Comparison of ENCODE assay signal across 8 mouse cellular contexts in genomic region chr16:92158021-92158455, GRCm38 (mm10).
DNase-seq lines count a peak whose midpoint lies in the region; ATAC-seq and TF ChIP-seq lines count a peak whose summit lies in the region.

No protein-coding gene starts in this region.

- H3K4me3 ChIP-seq in embryonic facial prominence, embryonic 14.5 days (ENCODE audit: low read depth, low read length): peak overlapping the region; percentile 49
- H3K4me3 ChIP-seq in heart, postnatal 0 days (ENCODE audit: low read depth, low read length): peak overlapping the region; percentile 47
- H3K4me3 ChIP-seq in liver, embryonic 12.5 days: peak overlapping the region; percentile 26
- H3K4me3 ChIP-seq in neural tube, embryonic 14.5 days (ENCODE audit: low read depth, low read length): peak overlapping the region; percentile 36

- peak overlapping the region; percentile 94 for H3K4me2 ChIP-seq in embryonic facial prominence, embryonic 14.5 days (ENCODE audit: low read depth, low read length)
- H3K4me2 ChIP-seq in heart, postnatal 0 days (ENCODE audit: low read depth, low read length): peak overlapping the region; percentile 85
- peak overlapping the region; percentile 58 for H3K4me2 ChIP-seq in liver, embryonic 12.5 days
- H3K4me2 ChIP-seq in neural tube, embryonic 14.5 days (ENCODE audit: low read depth, low read length): peak overlapping the region; percentile 63

- no peaks in the 10 kb centered on the region for H3K36me3 ChIP-seq in embryonic facial prominence, embryonic 14.5 days (ENCODE audit: control insufficient read depth, insufficient read depth, low read length)
- no peaks in the 10 kb centered on the region for H3K36me3 ChIP-seq in heart, postnatal 0 days (replicated peaks; ENCODE audit: control insufficient read depth, insufficient read depth, low read length)
- H3K36me3 ChIP-seq in liver, embryonic 12.5 days: no peaks in the 10 kb centered on the region
- no peaks in the 10 kb centered on the region for H3K36me3 ChIP-seq in neural tube, embryonic 14.5 days (ENCODE audit: control insufficient read depth, insufficient read depth, low read length)

- H3K27me3 ChIP-seq in embryonic facial prominence, embryonic 14.5 days (replicated peaks; ENCODE audit: control insufficient read depth, insufficient read depth, low read length): no peaks in the 10 kb centered on the region
- no peaks in the 10 kb centered on the region for H3K27me3 ChIP-seq in heart, postnatal 0 days (ENCODE audit: control insufficient read depth, insufficient read depth, low read length)
- peaks cover 39% of the 10 kb centered on the region for H3K27me3 ChIP-seq in liver, embryonic 12.5 days (replicated peaks)
- H3K27me3 ChIP-seq in neural tube, embryonic 14.5 days (ENCODE audit: control insufficient read depth, insufficient read depth, low read length): no peaks in the 10 kb centered on the region

- no peak for TF ChIP-seq EP300 in heart, postnatal 0 days (IDR thresholded peaks at IDR 0.05; ENCODE audit: low read depth)

- peak overlapping the region; percentile 66 for H3K9ac ChIP-seq in embryonic facial prominence, embryonic 14.5 days (ENCODE audit: low read depth, low read length)
- peak overlapping the region; percentile 43 for H3K9ac ChIP-seq in heart, postnatal 0 days (replicated peaks; ENCODE audit: low read depth, low read length)
- no peak overlapping the region for H3K9ac ChIP-seq in liver, embryonic 12.5 days
- peak overlapping the region; percentile 64 for H3K9ac ChIP-seq in neural tube, embryonic 14.5 days (replicated peaks; ENCODE audit: low read depth, low read length)

- H3K9me3 ChIP-seq in embryonic facial prominence, embryonic 14.5 days (ENCODE audit: control insufficient read depth, low read length): no peaks in the 10 kb centered on the region
- no peaks in the 10 kb centered on the region for H3K9me3 ChIP-seq in heart, postnatal 0 days (replicated peaks; ENCODE audit: control insufficient read depth, low read length)
- H3K9me3 ChIP-seq in liver, embryonic 12.5 days (replicated peaks): no peaks in the 10 kb centered on the region
- no peaks in the 10 kb centered on the region for H3K9me3 ChIP-seq in neural tube, embryonic 14.5 days (ENCODE audit: control insufficient read depth, low read length)

- TF ChIP-seq CTCF in heart, postnatal 0 days (IDR thresholded peaks at IDR 0.05; ENCODE audit: low read depth): no peak

- peak; percentile 62 for ATAC-seq in embryonic facial prominence, embryonic 14.5 days (ENCODE audit: low read depth)
- peak; percentile 74 for ATAC-seq in heart, postnatal 0 days (ENCODE audit: insufficient read depth, low read depth)
- ATAC-seq in liver, embryonic 12.5 days: no peak; the same call in 1 of the 2 replicates
- peak; percentile 72 for ATAC-seq in neural tube, embryonic 14.5 days (ENCODE audit: low read depth)
- no peak for ATAC-seq in megakaryocyte progenitor cell, adult 5-6 weeks (replicated peaks; ENCODE audit: poor library complexity)

- peaks cover 14% of the 10 kb centered on the region; the same call in 1 of the 2 replicates for H3K4me1 ChIP-seq in embryonic facial prominence, embryonic 14.5 days (ENCODE audit: control insufficient read depth, insufficient read depth, low read length)
- H3K4me1 ChIP-seq in heart, postnatal 0 days (ENCODE audit: control insufficient read depth, insufficient read depth): 0 out of 2 replicates have a peak, but pooled peaks cover 2% of the 10 kb centered on the region
- H3K4me1 ChIP-seq in liver, embryonic 12.5 days: 0 out of 2 replicates have a peak, but pooled peaks cover 5% of the 10 kb centered on the region
- peaks cover 14% of the 10 kb centered on the region for H3K4me1 ChIP-seq in neural tube, embryonic 14.5 days (ENCODE audit: control insufficient read depth, insufficient read depth, low read length)

- 4% methylated on average over 14 of the region's 14 CpGs for WGBS in embryonic facial prominence, embryonic 14.5 days
- 5% methylated on average over 14 of the region's 14 CpGs for whole genome bisulfite sequencing in heart, postnatal 0 days
- 9% methylated on average over 14 of the region's 14 CpGs for WGBS in liver, embryonic 12.5 days (ENCODE audit: insufficient replicate concordance)
- 4% methylated on average over 14 of the region's 14 CpGs for WGBS in neural tube, embryonic 14.5 days

- peak; percentile 18 for DNase-seq in gastrocnemius, postnatal 25 days
- no peak for DNase-seq in gastrocnemius, postnatal 10 days
- DNase-seq in embryonic facial prominence, embryonic 14.5 days (ENCODE audit: low spot score): peak; percentile 76
- DNase-seq in heart, postnatal 0 days (ENCODE audit: low spot score): peak; percentile 62
- DNase-seq in kidney, postnatal 36 days: peak; percentile 37 to 60

- H3K27ac ChIP-seq in embryonic facial prominence, embryonic 14.5 days (replicated peaks; ENCODE audit: low read depth, low read length): peak overlapping the region; percentile 68
- peak overlapping the region; percentile 74 for H3K27ac ChIP-seq in heart, postnatal 0 days (ENCODE audit: low read depth)
- H3K27ac ChIP-seq in liver, embryonic 12.5 days: peak overlapping the region; percentile 30; the same call in 1 of the 2 replicates
- H3K27ac ChIP-seq in neural tube, embryonic 14.5 days (ENCODE audit: low read depth, low read length): peak overlapping the region; percentile 81; the same call in 1 of the 2 replicates

Comparison
In these comparisons a context has a peak if more than half of its experiments do, and no peak if none do; other contexts are left out.
1. ATAC-seq: peak in embryonic facial prominence, embryonic 14.5 days (single experiment), heart, postnatal 0 days (single experiment) and neural tube, embryonic 14.5 days (single experiment); none in liver, embryonic 12.5 days (single experiment) and megakaryocyte progenitor cell, adult 5-6 weeks (single experiment).
2. H3K27ac ChIP-seq: peak in every context shown above with its lines; median percentile 81 in neural tube, embryonic 14.5 days; 74 in heart, postnatal 0 days; 68 in embryonic facial prominence, embryonic 14.5 days; 30 in liver, embryonic 12.5 days.
3. Peak in every context shown above with its lines, with median percentiles within 50 percentile points of each other: H3K4me2 ChIP-seq and H3K4me3 ChIP-seq.